Mouse (Mus musculus) A20 (cell line): ENCODE measurements around the gene Atp6v1a.

Source experiments
- DNase-seq: peaks from one replicate; pipeline ENCODE4 v3.0.0-alpha.2; 2011; ENCODE audit warnings: low read depth, low spot score

Atp6v1a gene

GRCm38 (mm10) chr16:44138377-44138978 lies 1.0 kb downstream of the Atp6v1a start:
- peak; percentile 39 for DNase-seq

DNA sequence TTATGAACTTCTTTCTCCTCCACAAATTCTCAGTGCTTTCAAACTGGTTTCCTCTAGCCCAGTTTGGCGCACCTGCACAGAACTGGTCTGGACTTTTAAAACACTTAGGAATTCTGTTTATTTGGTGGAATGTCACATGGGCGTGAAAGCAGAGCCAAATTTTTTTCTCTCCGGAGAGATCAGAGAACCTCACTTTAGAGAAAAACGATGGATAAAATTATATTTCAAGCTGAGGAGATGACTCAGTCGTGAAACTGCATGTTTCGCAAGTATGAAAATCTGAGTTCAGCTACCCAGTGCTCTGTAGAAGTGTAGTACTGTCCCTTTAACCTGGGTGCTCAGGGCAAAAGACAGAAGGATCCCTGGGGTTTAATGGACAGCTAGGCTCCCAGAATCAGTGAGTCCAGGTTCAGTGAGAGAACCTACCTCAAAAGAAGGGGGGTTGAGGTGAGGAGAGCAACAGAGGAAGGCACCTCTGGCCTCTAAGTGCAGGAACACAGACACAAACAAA lies 2.9 kb downstream of the Atp6v1a start:
- DNase-seq = no peak

- no peak for DNase-seq
Measured at GRCm38 (mm10) chr16:44133187-44133586, 6.3 kb downstream of the Atp6v1a start.

GRCm38 (mm10) chr16:44132300-44132699 lies 7.2 kb downstream of the Atp6v1a start:
- DNase-seq = no peak

- DNase-seq = peak; percentile 78
Measured at GRCm38 (mm10) chr16:44126437-44126836, 13.1 kb downstream of the Atp6v1a start.

- DNase-seq = no peak
Measured at GRCm38 (mm10) chr16:44125436-44125835, 14.1 kb downstream of the Atp6v1a start.

DNA sequence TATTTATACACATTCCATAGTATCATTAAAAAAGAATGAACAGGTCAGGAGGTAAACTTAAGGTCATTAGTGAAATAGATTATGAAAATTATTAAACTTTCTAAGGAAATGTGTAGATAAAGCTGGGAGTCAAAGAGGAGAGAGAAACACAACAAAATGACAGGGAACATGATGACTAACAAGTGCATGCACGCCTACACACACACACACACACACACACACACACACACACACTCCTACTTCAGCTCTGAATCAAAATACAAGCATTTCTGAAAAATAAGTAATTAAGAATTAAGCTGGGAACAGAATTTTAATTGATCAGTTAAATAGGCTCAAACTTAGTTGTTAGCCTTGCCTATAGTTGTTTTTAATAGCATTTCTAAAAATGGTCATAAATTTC lies 14.8 kb downstream of the Atp6v1a start:
- no peak for DNase-seq

DNA sequence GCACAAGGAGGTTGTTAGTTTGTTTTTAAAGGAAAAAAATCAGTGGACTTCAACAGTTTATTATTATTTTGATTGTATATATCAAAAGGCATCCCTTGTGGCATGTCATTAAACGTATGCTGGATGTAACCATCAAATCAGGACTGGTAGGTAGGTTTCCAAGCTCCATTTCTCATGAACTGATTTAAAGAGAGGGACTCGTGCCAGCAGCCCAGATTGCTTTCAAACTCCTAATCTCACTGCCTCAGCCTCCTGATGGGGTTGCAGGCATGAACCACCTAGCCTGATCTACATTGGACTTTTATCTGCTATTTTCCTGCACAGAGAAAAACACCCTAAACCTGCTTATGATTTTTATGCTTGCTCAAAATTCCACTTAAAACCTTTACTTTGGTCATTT lies 15.7 kb downstream of the Atp6v1a start:
- DNase-seq = no peak

GRCm38 (mm10) chr16:44122982-44123725 lies 16.4 kb downstream of the Atp6v1a start:
- DNase-seq = no peak

DNA sequence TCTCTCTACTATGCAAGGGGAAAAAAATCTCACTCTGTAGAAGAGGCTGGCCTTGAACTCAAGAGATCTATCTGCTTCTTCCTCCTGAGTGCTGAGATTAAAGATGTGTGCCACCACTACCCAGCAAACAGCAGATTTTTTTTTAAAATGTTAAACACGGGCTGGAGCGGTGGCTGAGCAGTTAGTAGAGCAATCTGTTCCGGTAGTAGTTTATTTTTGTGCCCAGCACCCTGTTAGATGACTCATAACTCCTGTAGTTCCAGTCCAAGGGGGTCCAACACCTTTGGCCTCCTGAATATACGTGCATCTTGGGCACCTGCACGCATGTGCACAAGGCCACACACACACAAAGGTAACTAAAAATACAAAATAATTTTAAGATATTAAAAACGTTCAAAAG lies 16.9 kb downstream of the Atp6v1a start:
- no peak for DNase-seq

DNA sequence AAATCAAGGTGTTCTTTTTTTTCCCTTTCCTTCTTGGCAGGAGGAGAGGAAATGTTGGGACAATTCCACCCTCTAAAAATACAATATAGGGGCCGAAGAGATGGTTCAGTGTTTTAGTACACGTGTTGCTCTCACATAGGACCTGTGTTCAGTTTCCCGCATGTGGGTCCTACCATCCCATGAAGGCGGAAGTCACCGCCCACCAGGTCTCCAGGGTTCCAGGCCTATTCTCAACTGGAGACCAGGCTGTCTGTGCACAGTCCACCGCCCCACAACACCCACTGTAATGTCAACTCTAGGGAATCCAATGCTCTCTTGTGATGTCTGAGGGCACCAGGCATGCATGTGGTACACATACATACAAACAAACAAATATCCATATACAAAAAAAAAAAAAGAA lies 17.4 kb downstream of the Atp6v1a start:
- no peak for DNase-seq

DNA sequence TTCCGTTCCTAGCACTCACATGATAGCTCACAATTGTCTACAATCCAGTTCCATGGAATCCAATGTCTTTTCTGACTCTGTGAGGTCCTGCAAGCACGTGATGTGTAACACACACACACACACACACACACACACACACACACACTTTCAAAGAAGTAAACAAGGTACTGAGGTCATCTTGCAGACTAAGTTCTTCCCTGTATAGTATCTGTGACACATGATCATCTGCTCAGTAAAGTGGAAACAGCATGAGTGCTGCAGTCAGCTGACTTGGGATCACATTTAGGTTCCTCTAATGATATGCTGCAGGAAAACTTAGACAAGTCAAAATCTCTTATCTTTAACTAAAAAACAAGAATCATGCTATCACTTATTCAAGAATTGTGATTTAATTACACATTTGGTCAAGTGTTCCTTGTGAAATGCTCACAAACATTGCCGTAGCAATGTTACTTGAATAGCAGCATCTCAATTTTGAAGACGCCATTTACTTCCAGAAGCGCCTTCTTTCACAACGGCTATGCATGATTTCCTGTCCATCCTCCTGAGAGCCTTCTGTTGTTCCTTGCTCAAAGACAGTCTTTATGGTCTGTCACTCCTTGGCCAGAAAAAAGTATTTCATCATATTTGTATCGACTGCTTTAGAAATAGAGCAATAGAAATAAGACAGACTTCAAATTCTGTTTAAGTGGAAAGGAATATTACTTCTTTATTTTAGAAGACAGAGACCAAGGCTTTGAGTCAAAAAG lies 19.6 kb downstream of the Atp6v1a start:
- DNase-seq = no peak

GRCm38 (mm10) chr16:44109002-44109401 lies 30.5 kb downstream of the Atp6v1a start:
- DNase-seq = no peak

DNA sequence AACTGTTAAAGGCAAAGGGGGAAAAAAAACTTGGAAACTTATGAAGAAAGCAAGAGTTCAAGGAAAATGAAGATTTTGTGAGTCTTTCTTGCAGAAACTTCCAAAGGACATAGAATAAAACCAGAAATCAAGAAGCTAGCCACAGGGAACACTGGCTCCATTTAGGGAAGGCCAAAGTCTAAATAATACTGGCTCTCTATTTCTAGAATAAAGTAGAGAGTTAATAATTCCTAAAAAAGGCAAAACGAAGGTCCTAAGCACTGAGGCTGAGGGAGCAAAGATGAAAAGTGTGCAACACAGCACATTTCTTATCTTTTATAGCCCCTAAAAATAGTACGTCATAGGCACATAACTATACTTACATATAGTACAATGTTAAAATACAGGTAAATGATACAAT lies 34.3 kb downstream of the Atp6v1a start:
- no peak for DNase-seq

GRCm38 (mm10) chr16:44103806-44104766 lies 35.4 kb downstream of the Atp6v1a start:
- peak; percentile 33 for DNase-seq

DNA sequence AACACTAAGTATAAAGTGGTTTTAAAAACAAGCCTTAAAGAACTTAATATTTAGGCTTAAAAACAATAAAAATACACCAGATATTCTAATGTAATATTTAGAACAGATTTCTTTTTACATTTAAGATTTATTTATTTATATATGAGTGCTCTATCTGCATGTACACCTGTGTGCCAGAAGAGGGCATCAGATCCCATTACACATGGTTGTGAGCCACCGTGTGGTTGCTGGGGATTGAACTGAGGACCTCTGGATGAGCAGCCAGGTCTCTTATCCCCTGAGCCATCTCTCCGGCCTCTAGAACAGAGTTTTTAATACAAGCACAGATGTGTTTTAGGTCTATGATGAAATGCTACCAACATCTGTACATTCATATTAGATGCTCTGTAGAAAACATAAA lies 36.6 kb downstream of the Atp6v1a start:
- DNase-seq = peak; percentile 23

- DNase-seq = no peak
Measured at GRCm38 (mm10) chr16:44101181-44101710, 38.3 kb downstream of the Atp6v1a start.

- DNase-seq = no peak
Measured at GRCm38 (mm10) chr16:44099377-44099776, 40.1 kb downstream of the Atp6v1a start.

GRCm38 (mm10) chr16:44087650-44088049 lies 51.9 kb downstream of the Atp6v1a start:
- DNase-seq = no peak

- peak; percentile 57 for DNase-seq
Measured at GRCm38 (mm10) chr16:44063025-44063894, 76.2 kb downstream of the Atp6v1a start, which contains the start of gene Gramd1c. Gene Gramd1c, minus strand, starts transcription at chr16:44063345.
